Mouse (Mus musculus) neutrophil, adult 83 days (primary cell): Measurements from ENCODE around the gene Cubn. TPM values are rescaled to one million over a fixed set of nuclear protein-coding genes. Genes with fewer than 3 reads are reported as not detected.

ENCODE experiments used
- total RNA-seq, 2 experiments: library from RNA; stranded (reverse); gene quantifications; one replicate each; pipeline ENCODE4 v1.2.4; 2023

The Cubn gene
- not detected for total RNA-seq

GRCm38 (mm10) chr2:13491734-13492133, at the start of gene Cubn:
Cubn (minus strand) TSS chr2:13491813.

DNA sequence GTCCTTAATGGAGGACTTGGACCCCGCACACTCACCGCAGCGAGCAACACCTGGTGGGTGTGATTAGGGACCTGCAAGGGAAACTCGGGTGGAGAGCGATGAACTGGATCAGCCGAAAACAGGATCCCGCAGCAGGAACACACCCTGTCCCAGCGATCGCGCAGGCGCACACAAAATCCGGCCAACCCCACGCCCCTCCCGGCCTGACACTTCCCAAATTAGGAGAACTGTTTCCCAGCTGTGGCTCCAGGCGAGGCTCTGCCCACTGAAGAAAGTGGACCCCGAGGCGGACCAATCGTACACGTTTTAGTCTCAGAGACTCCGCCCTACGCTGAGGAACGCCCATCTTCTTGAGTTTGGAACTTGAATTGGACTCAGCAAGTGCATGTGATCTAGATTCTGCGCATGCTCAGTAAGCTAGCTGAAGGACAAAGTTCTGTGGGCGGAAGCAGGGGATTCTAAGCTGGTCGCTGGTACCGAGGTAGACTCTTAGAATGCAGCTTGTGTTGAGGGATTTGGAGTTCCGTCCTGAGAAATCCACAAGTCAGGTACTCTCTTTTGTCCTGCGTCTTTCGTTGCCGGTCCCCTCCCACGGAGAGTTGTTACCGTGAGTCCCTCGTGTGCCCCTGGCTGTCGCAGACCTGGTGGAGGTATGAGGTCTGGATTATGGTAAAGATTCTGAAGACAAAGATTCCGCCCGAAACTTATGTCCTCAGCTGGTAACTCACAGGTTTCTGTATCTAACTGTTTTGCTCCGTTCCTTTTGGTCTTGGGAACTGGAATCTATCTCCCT, 220.3 kb downstream of the Cubn start, which contains the start of gene Rsu1:
TSS of gene Rsu1 (minus strand) at position 251 of the 793 bp plus-strand sequence.

Other genes with a start within 250 kb of the Cubn start
- 100 to 1,000 TPM; 117 to 122 TPM for gene Rsu1, start 220.4 kb downstream of the Cubn start, total RNA-seq
- 1 to 10 TPM; 8.7 to 9.0 TPM for gene Trdmt1, start 52.9 kb upstream of the Cubn start, total RNA-seq
- 1,000 to 10,000 TPM; 1,716 to 1,731 TPM for gene Vim, start 82.1 kb upstream of the Cubn start, total RNA-seq